Mouse (Mus musculus) heart, postnatal 0 days (tissue): ENCODE measurements around the gene Gm21973. TPM values are rescaled to one million over a fixed set of nuclear protein-coding genes. Genes with fewer than 3 reads are reported as not detected.

Source experiments
- ATAC-seq: fragments of 200-750 bp; cut with Nextera tagmentation; 2 replicates; pipeline ENCODE4 v1.8.0; 2017; ENCODE audit warnings: low read depth, moderate number of reproducible peaks, moderate library complexity; ENCODE audit not compliant: insufficient read depth
- DNase-seq: peaks from one replicate; pipeline ENCODE4 v3.0.0-alpha.2; 2016; ENCODE audit warnings: low spot score
- H3K27ac ChIP-seq: fragments of 300-500 bp; sonication (generic); 2 replicates; pipeline ENCODE4 v1.5.1; 2014; ENCODE audit warnings: low read depth, mild to moderate bottlenecking
- H3K27me3 ChIP-seq: fragments of 300-500 bp; sonication (generic); 2 replicates; pipeline ENCODE4 v1.6.1; 2014; ENCODE audit warnings: low read length, mixed read lengths; ENCODE audit not compliant: control insufficient read depth, insufficient read depth
- H3K36me3 ChIP-seq: fragments of 300-500 bp; sonication (generic); replicated peaks from 2 replicates; pipeline ENCODE4 v1.6.1; 2014; ENCODE audit warnings: low read length, mixed read lengths; ENCODE audit not compliant: control insufficient read depth, insufficient read depth
- H3K4me1 ChIP-seq: fragments of 300-500 bp; sonication (generic); 2 replicates; pipeline ENCODE4 v1.6.1; 2014; ENCODE audit warnings: antibody characterized with exemption; ENCODE audit not compliant: control insufficient read depth, insufficient read depth
- H3K4me2 ChIP-seq: fragments of 300-500 bp; sonication (generic); 2 replicates; pipeline ENCODE4 v1.6.1; 2014; ENCODE audit warnings: low read depth, mild to moderate bottlenecking, low read length, moderate library complexity
- H3K4me3 ChIP-seq: fragments of 300-500 bp; sonication (generic); 2 replicates; pipeline ENCODE4 v1.5.1; 2014; ENCODE audit warnings: low read depth, low read length
- H3K9ac ChIP-seq: fragments of 300-500 bp; sonication (generic); replicated peaks from 2 replicates; pipeline ENCODE4 v1.6.1; 2014; ENCODE audit warnings: low read depth, low read length, mixed read lengths
- H3K9me3 ChIP-seq: fragments of 300-500 bp; sonication (generic); replicated peaks from 2 replicates; pipeline ENCODE4 v1.6.1; 2016; ENCODE audit warnings: low read length; ENCODE audit not compliant: control insufficient read depth
- CTCF ChIP-seq: IDR thresholded peaks from 2 replicates; pipeline ENCODE4 v1.5.1; 2016; ENCODE audit warnings: antibody characterized with exemption, control low read depth, low read depth
- EP300 ChIP-seq: IDR thresholded peaks from 2 replicates; pipeline ENCODE4 v1.6.1; 2016; ENCODE audit warnings: antibody characterized with exemption, low read depth
- WGBS: fragments of 180-500 bp; shearing (Covaris S2); extraction: QIAGEN DNeasy Blood & Tissue Kit; methylation state at CpG from one replicate; pipeline ENCODE4 v1.1.7; 2014; 5-methylcytosine and 5-hydroxymethylcytosine counted together
- polyA plus RNA-seq: library from polyadenylated mRNA; unstranded; fragments of >200 nt; fragmentation: Nextera tagmentation; extraction: Ambion mirVana; gene quantifications from 2 replicates; pipeline ENCODE4 v1.2.1, GENCODE M21; 2015
- total RNA-seq: library from RNA; depleted of rRNA; stranded (reverse); fragments of >200 nt; gene quantifications from 2 replicates; pipeline ENCODE4 v1.2.3, GENCODE M21; 2014; ENCODE audit warnings: low replicate concordance; rRNA removed

Gm21973 gene
- total RNA-seq: not detected in 2 replicates
- polyA plus RNA-seq: not detected in 2 replicates

- H3K4me3 ChIP-seq: no peak within 1 kb of the TSS
- H3K4me2 ChIP-seq: no peak within 1 kb of the TSS
- ATAC-seq (no peak), DNase-seq (no peak)
- 85% methylated on average over 2 of the region's 2 CpGs for WGBS
- H3K27me3 ChIP-seq: no peaks in the 10 kb centered on the region
- H3K9me3 ChIP-seq: no peaks in the 10 kb centered on the region
- no peak within 1 kb of the TSS for H3K27ac ChIP-seq
- no peak within 1 kb of the TSS for H3K9ac ChIP-seq
- TF ChIP-seq CTCF (no peak), EP300 (no peak)
- H3K4me1 ChIP-seq: no peaks in the 10 kb centered on the region
- H3K36me3 ChIP-seq: no peaks in the 10 kb centered on the region
Measured at GRCm38 (mm10) chr15:10325080-10325479, at the start of gene Gm21973. Gm21973 (plus strand) TSS chr15:10325380.

DNA sequence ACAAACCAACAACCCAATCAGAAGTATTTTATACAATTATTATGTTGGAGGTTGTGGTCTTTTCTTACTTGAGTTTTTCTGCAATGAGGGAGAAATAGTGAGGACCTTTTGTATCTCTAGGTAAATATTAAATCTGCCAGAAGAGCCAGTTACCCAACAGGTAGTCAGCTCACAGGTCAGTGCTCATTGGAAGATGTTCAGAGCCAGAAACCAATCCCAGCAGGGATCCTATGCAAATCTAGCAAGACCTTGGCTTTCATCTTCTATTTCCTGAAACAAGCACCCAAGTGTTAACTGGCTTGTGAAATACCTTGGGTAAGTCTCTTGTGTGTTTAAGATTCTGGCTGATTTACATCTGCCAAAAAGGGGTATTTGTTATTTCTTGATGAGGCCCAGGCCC lies 48.8 kb upstream of the Gm21973 start:
- Histone ChIP-seq H3K27ac (no peak overlapping the region), H3K4me1 (no peaks in the 10 kb centered on the region), H3K9me3 (no peaks in the 10 kb centered on the region), H3K4me3 (no peak overlapping the region), H3K36me3 (no peaks in the 10 kb centered on the region), H3K4me2 (no peak overlapping the region), H3K27me3 (no peaks in the 10 kb centered on the region), H3K9ac (no peak overlapping the region)
- no peak for TF ChIP-seq CTCF
- no peak for TF ChIP-seq EP300
- ATAC-seq (no peak), DNase-seq (no peak)

GRCm38 (mm10) chr15:10277461-10277860 lies 47.7 kb upstream of the Gm21973 start:
- Histone ChIP-seq H3K36me3 (no peaks in the 10 kb centered on the region), H3K4me1 (no peaks in the 10 kb centered on the region), H3K9ac (no peak overlapping the region), H3K9me3 (no peaks in the 10 kb centered on the region), H3K27ac (no peak overlapping the region), H3K4me3 (no peak overlapping the region), H3K27me3 (no peaks in the 10 kb centered on the region), H3K4me2 (no peak overlapping the region)
- TF ChIP-seq EP300 (no peak), CTCF (no peak)
- no peak for DNase-seq
- WGBS: 70% methylated on average over 4 of the region's 4 CpGs
- ATAC-seq: no peak

DNA sequence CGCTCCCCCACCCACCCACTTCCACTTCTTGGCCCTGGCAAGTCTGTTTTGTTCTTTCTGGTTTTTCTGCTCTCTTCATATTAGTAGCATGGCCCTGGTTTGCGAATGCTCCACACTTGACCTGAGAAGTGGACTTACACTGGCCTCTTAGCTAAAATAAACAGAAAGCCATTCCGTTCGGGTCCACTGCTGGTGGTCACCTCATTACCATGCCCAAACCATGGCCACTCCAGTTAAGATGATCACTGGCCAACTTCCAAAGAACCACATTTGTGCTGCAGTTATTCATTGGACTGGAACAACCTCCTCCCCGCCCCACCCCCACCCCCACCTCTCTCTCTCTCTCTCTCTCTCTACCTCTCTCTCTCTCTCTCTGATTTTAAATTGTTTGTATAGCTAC lies 43.6 kb upstream of the Gm21973 start:
- WGBS: 71% methylated on average over 5 of the region's 5 CpGs
- TF ChIP-seq CTCF (no peak), EP300 (no peak)
- H3K4me2 ChIP-seq: no peak overlapping the region

GRCm38 (mm10) chr15:10283661-10284060 lies 41.5 kb upstream of the Gm21973 start:
- DNase-seq: no peak
- Histone ChIP-seq H3K9me3 (no peaks in the 10 kb centered on the region), H3K9ac (no peak overlapping the region), H3K27ac (no peak overlapping the region), H3K36me3 (no peaks in the 10 kb centered on the region), H3K4me3 (no peak overlapping the region), H3K27me3 (no peaks in the 10 kb centered on the region), H3K4me1 (no peaks in the 10 kb centered on the region), H3K4me2 (no peak overlapping the region)
- no peak for ATAC-seq
- TF ChIP-seq EP300: no peak

More for the DNA sequence above, 43.6 kb upstream of the Gm21973 start:
- Histone ChIP-seq H3K27me3 (no peaks in the 10 kb centered on the region), H3K36me3 (no peaks in the 10 kb centered on the region), H3K9ac (no peak overlapping the region), H3K4me3 (no peak overlapping the region), H3K27ac (no peak overlapping the region), H3K4me1 (no peaks in the 10 kb centered on the region), H3K9me3 (no peaks in the 10 kb centered on the region)
- DNase-seq (no peak), ATAC-seq (no peak)

DNA sequence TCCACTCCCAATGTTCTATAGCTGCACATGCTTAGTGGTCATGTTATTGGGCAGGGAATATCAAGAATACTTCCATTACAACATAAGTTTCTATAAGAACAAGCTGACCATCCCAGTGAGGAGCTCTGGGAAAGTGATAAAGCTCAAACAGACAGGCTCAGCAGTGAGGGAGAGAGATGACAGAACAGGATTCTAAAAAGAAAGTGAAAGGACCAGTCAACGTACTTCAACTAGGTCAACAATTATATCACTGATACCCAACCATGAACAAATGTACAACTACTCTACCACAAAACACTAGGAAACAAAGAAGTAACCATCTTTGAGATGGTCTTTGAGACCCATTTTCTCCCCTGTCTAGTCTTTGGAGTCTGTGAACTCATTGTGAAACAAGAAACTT lies 28.6 kb upstream of the Gm21973 start:
- no peaks in the 10 kb centered on the region for H3K27me3 ChIP-seq
- H3K4me1 ChIP-seq: no peaks in the 10 kb centered on the region
- WGBS: 61% methylated on average over 1 of the region's 1 CpGs
- no peak overlapping the region for H3K4me2 ChIP-seq
- no peaks in the 10 kb centered on the region for H3K36me3 ChIP-seq
- ATAC-seq (no peak), DNase-seq (no peak)
- no peak overlapping the region for H3K4me3 ChIP-seq
- H3K27ac ChIP-seq: no peak overlapping the region
- TF ChIP-seq CTCF (no peak), EP300 (no peak)
- H3K9ac ChIP-seq: no peak overlapping the region
- no peaks in the 10 kb centered on the region for H3K9me3 ChIP-seq
